Mouse (Mus musculus): ENCODE measurements around the gene Flvcr2.

- TF ChIP-seq CTCF (IDR thresholded peaks at IDR 0.05; ENCODE audit: borderline replicate concordance, control insufficient read depth, extremely low read depth, insufficient read depth, low read length, poor library complexity) (no peak), POLR2A (IDR thresholded peaks at IDR 0.05; ENCODE audit: control insufficient read depth, extremely low read depth, insufficient read depth, low read length, poor library complexity) (no peak)
Measured at GRCm38 (mm10) chr12:85853836-85854235, 107.5 kb downstream of the Flvcr2 start.

All from thymus, adult 2 months (tissue).